Mouse (Mus musculus) lung, postnatal 10 days (tissue): ENCODE measurements around the gene Il18.
A peak's percentile ranks its signal among the peaks of the same experiment; 100 is the strongest.
"Not testable (repeated sequence)": the region's sequence is repeated elsewhere in the genome, so short reads cannot be mapped to it uniquely, and the experiment has no call there.

ENCODE experiments used
- DNase-seq: peaks from one replicate; pipeline ENCODE4 v3.0.0; 2021

Il18 gene

DNA sequence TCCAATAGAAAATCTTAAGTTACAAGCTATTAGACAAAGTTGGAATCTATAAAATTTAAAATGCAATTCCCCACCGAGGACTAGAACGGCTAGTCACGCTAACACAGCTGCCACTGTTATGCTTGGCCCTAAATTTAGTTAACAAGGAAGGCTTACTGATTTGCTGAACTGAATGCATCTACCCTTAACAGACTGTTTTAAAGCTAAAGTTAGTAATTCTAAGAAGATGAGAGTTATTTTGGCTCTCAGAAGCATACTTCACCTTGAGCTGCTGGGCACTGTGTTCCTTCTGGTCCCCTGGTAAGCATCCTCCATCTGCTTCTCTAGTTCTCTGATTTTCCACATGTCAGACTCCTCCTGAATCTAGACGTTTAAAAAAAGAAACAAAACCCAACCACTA, 57.5 kb downstream of the Il18 start:
- DNase-seq, result no peak

DNA sequence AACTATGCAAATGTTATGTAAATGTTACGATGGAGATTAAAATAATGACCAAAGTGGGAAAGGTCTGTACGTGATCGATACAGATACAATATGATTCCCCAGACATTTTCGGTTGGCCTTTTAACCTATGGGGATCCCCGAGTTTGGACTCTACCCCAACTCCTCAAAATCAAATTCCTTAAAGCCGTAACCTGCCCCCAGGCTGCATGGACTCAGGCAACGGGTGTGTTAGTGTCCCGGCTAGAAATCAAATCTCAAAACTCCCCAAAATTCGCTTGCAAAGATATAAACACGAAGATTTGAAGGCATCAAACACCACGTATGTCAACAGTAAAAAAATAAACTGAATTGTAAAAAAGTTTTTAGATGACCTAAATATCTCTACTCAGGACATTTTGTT, 61.5 kb downstream of the Il18 start:
- no peak for DNase-seq

DNA sequence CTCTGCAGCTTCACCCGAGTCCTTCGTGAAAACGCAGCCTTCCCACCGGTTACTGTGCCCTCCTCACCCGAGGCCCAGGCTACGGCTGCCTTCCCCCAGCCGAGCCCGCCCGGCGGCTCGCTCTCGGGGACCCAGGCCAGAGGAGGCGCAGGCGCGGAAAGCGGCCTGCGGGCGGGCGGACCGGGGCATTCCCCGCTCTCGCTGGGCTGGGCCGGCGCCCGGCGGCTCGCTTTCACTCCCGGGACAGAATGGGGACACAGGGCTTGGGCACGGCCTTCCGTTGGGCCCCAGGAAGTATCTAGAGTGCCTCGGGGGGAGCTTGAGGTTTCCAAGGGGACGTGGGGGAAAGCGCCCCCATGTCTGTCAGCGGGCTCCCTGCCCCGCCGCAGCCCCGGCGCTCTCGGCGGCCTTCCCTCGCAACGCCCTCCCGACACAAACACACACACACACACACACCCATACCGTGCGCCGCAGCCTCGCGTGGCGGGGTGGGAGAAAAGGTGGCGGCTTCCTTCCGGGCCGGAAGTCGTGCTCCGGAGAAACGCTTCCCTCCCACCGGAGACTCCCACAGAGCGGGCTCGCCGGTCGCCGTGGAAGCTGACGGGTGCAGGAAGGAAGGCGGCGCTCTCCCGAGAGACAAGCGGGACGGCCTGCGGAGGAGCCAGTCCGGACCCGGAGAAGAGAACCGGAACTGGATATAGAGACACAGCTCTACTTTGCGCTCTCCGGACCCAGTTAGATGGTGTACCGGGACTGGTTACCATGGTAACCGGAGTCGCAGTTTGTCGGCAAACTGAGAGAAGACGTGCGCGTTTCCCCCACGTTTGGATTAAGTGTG, 62.4 kb downstream of the Il18 start, which contains the start of the genes Pih1d2 and Nkapd1:
Gene Pih1d2, plus strand, starts transcription at position 556 of the 838 bp plus-strand sequence.
Gene Nkapd1, minus strand, starts transcription at position 699 of the 838 bp plus-strand sequence.
- DNase-seq, result peak; percentile 94

DNA sequence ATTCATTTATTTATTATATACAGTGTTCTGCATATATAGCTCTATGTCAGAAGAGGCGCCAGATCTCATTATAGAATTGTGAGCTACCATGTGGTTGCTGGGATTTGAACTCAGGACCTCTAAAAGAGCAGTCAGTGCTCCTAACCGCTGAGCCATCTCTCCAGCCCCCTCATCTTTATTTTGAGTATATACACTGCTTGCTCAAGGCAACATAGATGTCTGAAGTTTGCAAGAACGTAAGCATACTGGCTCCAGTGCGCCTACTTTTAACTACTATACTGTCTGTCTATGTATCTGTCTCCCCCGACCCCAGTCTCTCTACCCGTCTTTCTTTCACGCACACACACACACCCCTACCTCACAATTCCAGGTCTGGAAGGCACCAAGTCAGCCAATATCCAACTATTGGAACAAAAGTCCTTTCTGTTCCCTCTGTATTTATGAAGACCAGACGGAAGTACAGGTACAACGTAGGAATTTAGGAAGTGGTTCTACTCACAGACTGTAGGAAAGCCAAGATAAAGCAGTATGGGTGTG, 63.2 kb downstream of the Il18 start:
- DNase-seq, result no peak

DNA sequence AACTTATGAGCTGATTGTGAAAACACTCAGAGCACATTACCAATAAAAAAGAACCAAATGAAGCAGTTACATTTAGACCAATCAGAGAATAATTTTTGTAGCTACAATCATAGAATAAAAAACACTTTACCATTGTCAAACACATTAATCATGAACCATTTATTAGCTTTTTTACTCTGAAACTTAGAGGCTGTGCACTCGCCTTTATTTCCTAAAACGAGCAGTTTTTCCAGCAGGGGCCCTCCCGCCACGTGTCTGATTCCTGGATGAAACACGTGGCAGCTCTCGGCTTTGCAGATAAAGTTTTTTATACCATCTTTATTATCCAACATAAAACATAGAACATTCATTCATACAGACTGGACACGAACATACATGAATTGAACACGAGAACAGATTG, 76.3 kb downstream of the Il18 start:
- DNase-seq, result not testable (repeated sequence)
